Mouse (Mus musculus) neural tube, embryonic 14.5 days (tissue): ENCODE data around the gene Glo1. TPM values are rescaled to one million over a fixed set of nuclear protein-coding genes. Genes with fewer than 3 reads are reported as not detected.
A peak's percentile ranks its signal among the peaks of the same experiment; 100 is the strongest.
"Not testable (repeated sequence)": the region's sequence is repeated elsewhere in the genome, so short reads cannot be mapped to it uniquely, and the experiment has no call there.

Experiments used
- ATAC-seq: fragments of 200-750 bp; cut with Nextera tagmentation; 2 replicates; pipeline ENCODE4 v1.8.0; 2017; ENCODE audit warnings: low read depth, mild to moderate bottlenecking, moderate TSS enrichment, moderate library complexity
- H3K27ac ChIP-seq: fragments of 300-500 bp; sonication (generic); 2 replicates; pipeline ENCODE4 v1.5.1; 2014; ENCODE audit warnings: low read depth, mild to moderate bottlenecking, control low read depth, low read length, moderate library complexity, mixed read lengths
- H3K27me3 ChIP-seq: fragments of 300-500 bp; sonication (generic); 2 replicates; pipeline ENCODE4 v1.6.1; 2014; ENCODE audit warnings: low read length; ENCODE audit not compliant: control insufficient read depth, insufficient read depth
- H3K36me3 ChIP-seq: fragments of 300-500 bp; sonication (generic); 2 replicates; pipeline ENCODE4 v1.6.1; 2014; ENCODE audit warnings: low read length, mixed read lengths; ENCODE audit not compliant: control insufficient read depth, insufficient read depth
- H3K4me1 ChIP-seq: fragments of 300-500 bp; sonication (generic); 2 replicates; pipeline ENCODE4 v1.6.1; 2014; ENCODE audit warnings: low read length; ENCODE audit not compliant: control insufficient read depth, insufficient read depth
- H3K4me2 ChIP-seq: fragments of 300-500 bp; sonication (generic); 2 replicates; pipeline ENCODE4 v1.6.1; 2014; ENCODE audit warnings: mild to moderate bottlenecking, low read depth, low read length, control low read depth
- H3K4me3 ChIP-seq: fragments of 300-500 bp; sonication (generic); 2 replicates; pipeline ENCODE4 v1.5.1; 2014; ENCODE audit warnings: low read depth, low read length, control low read depth, mixed read lengths
- H3K9ac ChIP-seq: fragments of 300-500 bp; sonication (generic); replicated peaks from 2 replicates; pipeline ENCODE4 v1.6.1; 2014; ENCODE audit warnings: low read depth, mild to moderate bottlenecking, control low read depth, low read length, mixed read lengths
- H3K9me3 ChIP-seq: fragments of 300-500 bp; sonication (generic); 2 replicates; pipeline ENCODE4 v1.6.1; 2016; ENCODE audit warnings: low read length; ENCODE audit not compliant: control insufficient read depth
- WGBS: fragments of 180-500 bp; shearing (Covaris S2); extraction: QIAGEN DNeasy Blood & Tissue Kit; methylation state at CpG from one replicate; pipeline ENCODE4 v1.1.7; 2014; 5-methylcytosine and 5-hydroxymethylcytosine counted together
- polyA plus RNA-seq: library from polyadenylated mRNA; unstranded; fragments of >200 nt; fragmentation: Nextera tagmentation; extraction: Ambion mirVana; gene quantifications from 2 replicates; pipeline ENCODE4 v1.2.1, GENCODE M21; 2014

Glo1 gene
- polyA plus RNA-seq, result 159 and 179 TPM in 2 replicates

GRCm38 (mm10) chr17:30626719-30627118, at the start of gene Glo1:
Gene Glo1, minus strand, starts transcription at chr17:30626871.
- H3K27ac ChIP-seq, H3K4me1 ChIP-seq, H3K9ac ChIP-seq, H3K27me3 ChIP-seq, H3K4me2 ChIP-seq, ATAC-seq, H3K36me3 ChIP-seq, H3K4me3 ChIP-seq, H3K9me3 ChIP-seq: not testable (repeated sequence)
- no CpG with 5 or more reads among the region's 20 CpGs for WGBS

GRCm38 (mm10) chr17:30675021-30675740, 48.5 kb upstream of the Glo1 start:
- no peaks in the 10 kb centered on the region for H3K36me3 ChIP-seq
- H3K27ac ChIP-seq, result no peak overlapping the region
- H3K4me2 ChIP-seq, result no peak overlapping the region
- ATAC-seq, result no peak
- H3K27me3 ChIP-seq, result no peaks in the 10 kb centered on the region
- 0 out of 2 replicates have a peak, but pooled peaks cover 4% of the 10 kb centered on the region for H3K4me1 ChIP-seq
- no peaks in the 10 kb centered on the region for H3K9me3 ChIP-seq
- WGBS, result 95% methylated on average over 9 of the region's 9 CpGs
- no peak overlapping the region for H3K4me3 ChIP-seq
- H3K9ac ChIP-seq, result no peak overlapping the region

- Histone ChIP-seq H3K27ac (no peak overlapping the region), H3K9me3 (no peaks in the 10 kb centered on the region), H3K27me3 (no peaks in the 10 kb centered on the region), H3K9ac (no peak overlapping the region), H3K4me3 (no peak overlapping the region), H3K36me3 (no peaks in the 10 kb centered on the region), H3K4me1 (0 out of 2 replicates have a peak, but pooled peaks cover 4% of the 10 kb centered on the region), H3K4me2 (no peak overlapping the region)
- 88% methylated on average over 6 of the region's 6 CpGs for WGBS
- ATAC-seq, result no peak
Observed at GRCm38 (mm10) chr17:30673023-30673422, 46.4 kb upstream of the Glo1 start.

- Histone ChIP-seq H3K9me3 (no peaks in the 10 kb centered on the region), H3K4me3 (no peak overlapping the region), H3K4me1 (0 out of 2 replicates have a peak, but pooled peaks cover 4% of the 10 kb centered on the region), H3K4me2 (no peak overlapping the region), H3K27me3 (no peaks in the 10 kb centered on the region), H3K9ac (no peak overlapping the region), H3K27ac (no peak overlapping the region), H3K36me3 (no peaks in the 10 kb centered on the region)
- no peak for ATAC-seq
- 44% methylated on average over 4 of the region's 4 CpGs for WGBS
Observed at GRCm38 (mm10) chr17:30672556-30672955, 45.9 kb upstream of the Glo1 start.

GRCm38 (mm10) chr17:30664856-30665255, 38.2 kb upstream of the Glo1 start:
- WGBS, result 83% methylated on average over 5 of the region's 5 CpGs
- Histone ChIP-seq H3K27ac (no peak overlapping the region), H3K9ac (no peak overlapping the region), H3K36me3 (no peaks in the 10 kb centered on the region), H3K4me2 (no peak overlapping the region), H3K9me3 (no peaks in the 10 kb centered on the region), H3K27me3 (no peaks in the 10 kb centered on the region), H3K4me3 (no peak overlapping the region), H3K4me1 (no peaks in the 10 kb centered on the region)
- ATAC-seq, result no peak

- Histone ChIP-seq H3K4me1 (no peaks in the 10 kb centered on the region), H3K27ac (no peak overlapping the region), H3K36me3 (no peaks in the 10 kb centered on the region), H3K4me2 (no peak overlapping the region), H3K27me3 (no peaks in the 10 kb centered on the region), H3K9ac (no peak overlapping the region), H3K9me3 (no peaks in the 10 kb centered on the region), H3K4me3 (no peak overlapping the region)
- ATAC-seq, result no peak
- WGBS, result 93% methylated on average over 8 of the region's 8 CpGs
Observed at GRCm38 (mm10) chr17:30663170-30663569, 36.5 kb upstream of the Glo1 start.

- ATAC-seq, result no peak
- Histone ChIP-seq H3K4me1 (no peaks in the 10 kb centered on the region), H3K27ac (no peak overlapping the region), H3K9me3 (no peaks in the 10 kb centered on the region), H3K4me2 (no peak overlapping the region), H3K27me3 (no peaks in the 10 kb centered on the region), H3K4me3 (no peak overlapping the region), H3K9ac (no peak overlapping the region), H3K36me3 (no peaks in the 10 kb centered on the region)
- 76% methylated on average over 8 of the region's 8 CpGs for WGBS
Observed at GRCm38 (mm10) chr17:30662131-30662530, 35.5 kb upstream of the Glo1 start.

- Histone ChIP-seq H3K9ac (no peak overlapping the region; the same call in 1 of the 2 replicates), H3K4me3 (peak overlapping the region; percentile 25; the same call in 1 of the 2 replicates), H3K9me3 (no peaks in the 10 kb centered on the region), H3K27ac (peak overlapping the region; percentile 34; the same call in 1 of the 2 replicates), H3K36me3 (no peaks in the 10 kb centered on the region), H3K4me2 (peak overlapping the region; percentile 45), H3K27me3 (no peaks in the 10 kb centered on the region), H3K4me1 (no peaks in the 10 kb centered on the region)
- WGBS, result 7% methylated on average over 13 of the region's 13 CpGs
- ATAC-seq, result peak; percentile 54; the same call in 1 of the 2 replicates
Observed at GRCm38 (mm10) chr17:30658152-30658544, 31.5 kb upstream of the Glo1 start.

- Histone ChIP-seq H3K4me2 (peak overlapping the region; percentile 45), H3K27ac (peak overlapping the region; percentile 34; the same call in 1 of the 2 replicates), H3K4me3 (peak overlapping the region; percentile 25; the same call in 1 of the 2 replicates), H3K36me3 (no peaks in the 10 kb centered on the region), H3K4me1 (no peaks in the 10 kb centered on the region), H3K27me3 (no peaks in the 10 kb centered on the region), H3K9me3 (no peaks in the 10 kb centered on the region), H3K9ac (no peak overlapping the region; the same call in 1 of the 2 replicates)
- 53% methylated on average over 8 of the region's 8 CpGs for WGBS
- ATAC-seq, result no peak
Observed at GRCm38 (mm10) chr17:30657530-30658151, 31.0 kb upstream of the Glo1 start.
